Mouse (Mus musculus) heart, adult 8-10 months (tissue): Measurements from ENCODE around the gene Gm11361. TPM values are rescaled to one million over a fixed set of nuclear protein-coding genes. Genes with fewer than 3 reads are reported as not detected.

Experiments used
- DNase-seq: peaks from one replicate; pipeline ENCODE4 v3.0.0; 2022; ENCODE audit warnings: low spot score
- total RNA-seq, 4 experiments: library from RNA; stranded (reverse); gene quantifications; 2 replicates each; pipeline ENCODE4 v1.2.4; 2022

Gene Gm11361
- total RNA-seq: 100 to 1,000 TPM in 1 of 4 experiments, 10 to 100 TPM in 3; 56.5 to 110 (median 69.7) TPM

DNA sequence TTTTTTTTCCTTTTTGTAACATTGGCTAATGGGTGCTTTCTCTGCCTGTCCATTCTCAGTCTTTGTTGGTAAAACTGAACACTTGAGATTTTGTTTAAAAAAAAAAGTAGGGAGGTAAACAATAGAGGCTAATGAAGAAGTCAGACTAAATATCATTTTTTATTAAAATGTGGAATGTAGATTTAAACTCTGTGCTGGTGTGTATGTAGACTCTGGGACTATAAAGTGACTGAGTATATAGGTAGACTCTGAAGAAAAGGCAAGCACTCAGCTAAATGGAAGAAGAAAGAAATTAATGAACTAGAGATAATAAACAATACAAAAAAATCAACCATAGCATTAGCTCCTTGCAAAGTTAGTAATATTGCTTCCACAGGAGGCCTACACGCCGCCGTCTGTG lies at the start of gene Gm11361:
Gm11361 (plus strand) TSS at position 301 of the 400 bp plus-strand sequence.
- no peak for DNase-seq

DNA sequence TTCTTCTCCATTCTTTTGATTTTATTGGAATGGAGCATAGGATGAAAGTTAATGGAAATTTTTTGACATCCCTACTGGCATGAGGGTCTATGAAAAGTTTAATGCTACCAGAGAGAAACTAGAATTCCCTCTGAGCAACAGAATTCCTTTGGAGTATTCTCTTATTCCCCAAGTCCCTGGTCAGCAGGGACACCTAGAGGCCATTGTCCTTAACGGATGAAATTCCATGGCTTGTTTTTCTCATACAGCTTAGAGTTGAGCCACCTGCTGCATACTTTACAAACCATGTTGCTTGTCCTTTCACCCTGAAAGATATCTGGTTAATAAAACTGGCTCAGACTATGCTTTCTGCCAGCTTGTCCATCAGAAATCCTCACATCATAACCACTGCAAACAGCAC lies 7.1 kb downstream of the Gm11361 start:
- no peak for DNase-seq

DNA sequence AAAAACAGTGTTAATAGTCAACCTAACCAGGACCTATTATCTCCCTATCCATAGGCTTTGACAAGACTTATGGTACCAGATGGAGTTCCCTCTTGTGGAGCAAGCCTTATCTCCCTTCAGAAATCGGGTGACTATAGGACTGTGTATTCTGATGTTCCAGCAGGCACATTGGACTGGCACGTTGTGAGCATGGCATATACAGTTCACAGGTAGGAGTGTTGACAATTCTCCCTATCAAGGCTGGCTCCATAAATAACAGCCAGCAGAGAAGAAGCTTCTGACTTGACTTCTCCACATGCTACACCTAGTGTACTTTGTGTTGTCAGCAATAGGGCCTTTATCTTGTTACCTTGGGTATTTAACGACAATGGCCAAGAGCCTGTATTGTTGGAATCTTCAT lies 30.0 kb downstream of the Gm11361 start:
- no peak for DNase-seq

DNA sequence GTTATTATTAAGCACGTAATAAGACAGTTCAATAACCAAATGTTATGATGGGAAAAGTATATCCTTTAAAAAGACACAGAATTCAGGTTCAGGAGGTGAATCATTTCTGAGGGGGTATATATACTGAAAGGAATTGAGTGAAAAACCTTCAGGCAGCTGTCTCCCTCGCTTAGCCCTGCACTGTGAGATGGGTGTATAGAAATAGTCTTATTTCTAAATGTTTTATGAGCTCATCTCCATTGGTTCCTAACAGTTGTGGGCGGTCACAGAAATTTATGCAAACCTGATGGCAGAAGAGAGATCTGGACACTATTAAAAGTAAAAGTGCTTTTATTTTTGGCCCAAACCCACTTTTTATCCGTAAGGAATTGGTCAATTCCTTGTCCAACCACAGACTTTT lies 36.9 kb downstream of the Gm11361 start:
- no peak for DNase-seq

DNA sequence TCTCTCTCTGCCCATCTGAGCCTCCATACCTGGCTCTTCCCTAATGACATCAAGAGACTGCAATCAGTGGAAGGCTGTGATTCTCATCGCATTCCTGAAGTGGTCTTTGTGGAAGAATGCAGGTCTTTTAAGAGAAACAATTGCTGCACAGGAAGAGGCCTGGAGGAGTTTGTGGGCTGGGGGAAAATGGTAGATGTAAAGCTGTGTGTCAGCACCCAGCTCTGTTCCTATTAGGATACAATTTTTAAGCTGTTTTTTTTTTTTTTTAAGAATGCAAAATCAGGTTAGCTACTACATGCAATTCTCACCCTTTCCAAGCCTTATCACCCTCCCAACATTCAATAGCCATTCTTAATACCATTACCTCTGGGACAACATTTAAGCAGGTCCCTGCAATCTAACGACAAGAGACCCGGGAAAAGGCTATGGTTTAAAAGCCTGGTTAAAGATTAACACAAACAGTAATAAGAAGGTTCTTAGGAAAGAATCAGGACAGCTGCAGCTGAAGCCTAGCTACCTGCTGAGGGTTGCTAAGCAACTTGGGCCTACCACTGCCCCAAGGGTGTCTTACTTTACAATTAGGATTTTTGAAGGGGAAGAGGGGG lies 37.5 kb downstream of the Gm11361 start:
- no peak for DNase-seq

DNA sequence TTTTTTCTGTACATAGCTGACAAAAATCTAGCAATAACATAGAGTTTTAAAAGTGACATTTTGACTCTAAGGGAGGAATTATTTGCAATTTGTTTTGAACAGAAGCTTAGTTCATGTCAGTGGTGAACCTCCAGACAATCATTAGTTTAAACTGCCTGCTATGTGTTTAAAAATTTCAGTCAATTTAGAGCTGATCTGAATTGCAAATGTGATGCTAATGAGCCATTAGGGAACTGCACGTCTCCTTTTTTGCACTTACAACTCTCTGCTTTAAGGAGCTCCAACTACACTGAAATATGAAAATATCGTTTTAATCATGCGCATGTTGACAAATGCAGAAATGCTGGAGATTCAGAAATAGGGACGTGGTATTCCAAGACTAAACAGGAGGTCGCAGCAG lies 38.2 kb downstream of the Gm11361 start:
- no peak for DNase-seq

- DNase-seq: no peak
Observed at GRCm38 (mm10) chr13:28297098-28297497, 39.8 kb downstream of the Gm11361 start.

DNA sequence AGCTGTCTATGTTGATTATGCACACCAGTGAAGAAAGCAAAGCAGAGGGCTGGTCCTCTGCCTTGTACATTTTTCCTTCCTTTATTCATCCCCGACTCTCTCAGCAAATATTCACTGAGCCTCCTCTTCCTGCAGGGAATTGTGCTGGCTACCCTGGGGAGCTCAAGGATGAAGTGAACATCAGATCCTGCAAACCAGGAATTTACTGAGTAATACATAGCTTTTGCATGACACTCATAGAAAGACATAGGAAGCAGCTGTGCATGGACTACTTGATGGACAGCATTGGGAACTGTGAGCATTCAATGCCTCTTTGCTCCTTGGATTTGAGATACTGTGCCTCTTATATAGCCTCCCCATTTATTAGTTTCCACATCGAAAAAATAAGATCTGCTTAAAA lies 40.2 kb downstream of the Gm11361 start:
- no peak for DNase-seq

Other genes with a start within 250 kb of the Gm11361 start
- not detected for gene Prl4a1, start 241.3 kb upstream of the Gm11361 start, total RNA-seq
- not detected for gene Prl5a1, start 115.0 kb upstream of the Gm11361 start, total RNA-seq